Mouse (Mus musculus) testis, adult 2 months (tissue): ENCODE measurements around the gene Fam13a.

ENCODE experiments used
- CTCF ChIP-seq: fragments of 200-500 bp; IDR thresholded peaks from 2 replicates; pipeline ENCODE4 v1.5.1; 2012; ENCODE audit warnings: low read depth, mild to moderate bottlenecking, inconsistent platforms, low read length, moderate library complexity; ENCODE audit not compliant: control insufficient read depth, insufficient read depth, insufficient replicate concordance
- POLR2A ChIP-seq: fragments of 200-500 bp; IDR thresholded peaks from 2 replicates; pipeline ENCODE4 v1.6.1; 2012; ENCODE audit warnings: low read depth, mild to moderate bottlenecking, inconsistent platforms, low read length, moderate library complexity; ENCODE audit not compliant: control insufficient read depth

- no peak for TF ChIP-seq POLR2A
- no peak for TF ChIP-seq CTCF
Measured at GRCm38 (mm10) chr6:58933189-58933913, 91.0 kb downstream of the Fam13a start.
